Mouse (Mus musculus): ENCODE measurements around the gene Sgcd.

Sgcd gene

GRCm38 (mm10) chr11:46912656-46913237 lies 1076.0 kb downstream of the Sgcd start:
- DNase-seq, result no peak

DNA sequence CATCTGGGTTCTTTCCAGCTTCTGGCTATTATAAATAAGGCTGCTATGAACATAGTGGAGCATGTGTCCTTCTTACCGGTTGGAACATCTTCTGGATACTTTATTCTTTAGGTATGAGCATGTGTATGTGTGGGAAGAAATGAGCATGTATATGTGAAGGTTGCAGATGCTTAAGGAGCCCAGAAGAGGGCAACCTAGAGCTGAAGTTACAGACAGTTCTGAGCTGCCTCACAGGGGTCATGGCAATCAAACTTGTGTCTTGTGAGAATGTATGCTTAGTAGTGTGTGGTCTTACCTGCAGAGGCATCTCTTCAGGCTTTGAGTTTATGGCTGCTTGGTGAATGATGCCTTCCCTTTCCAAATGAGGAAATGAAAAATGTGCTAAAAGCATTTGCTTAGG lies 1084.5 kb downstream of the Sgcd start:
- DNase-seq, result no peak

DNA sequence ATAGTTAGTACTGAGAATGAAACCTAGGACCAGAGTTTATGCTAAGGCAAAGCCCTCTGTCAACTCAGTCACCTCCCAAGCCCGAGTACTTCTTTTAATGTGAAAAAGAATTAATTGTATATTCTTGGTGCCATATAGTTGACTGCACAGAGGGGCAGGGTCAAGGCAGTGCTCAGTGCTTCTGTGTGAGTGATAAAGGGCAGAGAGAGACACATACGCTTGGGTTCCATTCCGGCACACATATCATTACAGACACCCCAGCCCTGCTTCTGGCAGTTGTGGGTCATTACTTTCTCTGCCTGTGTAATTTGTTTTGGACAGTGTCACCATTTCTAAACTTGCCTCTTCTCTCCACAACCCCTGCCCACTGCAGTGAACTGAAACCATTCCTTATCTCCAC lies 1099.7 kb downstream of the Sgcd start:
- DNase-seq, result no peak

DNA sequence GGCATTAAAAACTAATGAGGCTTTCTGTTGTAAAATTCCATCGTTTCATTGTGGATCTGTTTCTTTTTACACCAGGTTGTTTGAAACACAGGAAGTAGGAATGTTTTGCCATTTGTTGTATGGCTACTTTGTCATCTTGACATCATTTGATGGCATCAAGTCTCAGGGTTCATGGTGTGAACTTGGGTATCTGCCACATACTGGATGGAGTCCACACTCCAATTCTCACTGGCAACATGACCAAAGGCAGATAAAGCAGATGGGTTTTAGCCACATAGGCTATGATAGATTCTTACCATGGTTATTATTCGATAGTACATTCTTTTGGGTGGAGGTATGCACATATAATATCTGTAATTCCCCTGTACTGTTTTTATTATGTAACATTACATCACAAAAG lies 1106.3 kb downstream of the Sgcd start:
- DNase-seq, result no peak

DNA sequence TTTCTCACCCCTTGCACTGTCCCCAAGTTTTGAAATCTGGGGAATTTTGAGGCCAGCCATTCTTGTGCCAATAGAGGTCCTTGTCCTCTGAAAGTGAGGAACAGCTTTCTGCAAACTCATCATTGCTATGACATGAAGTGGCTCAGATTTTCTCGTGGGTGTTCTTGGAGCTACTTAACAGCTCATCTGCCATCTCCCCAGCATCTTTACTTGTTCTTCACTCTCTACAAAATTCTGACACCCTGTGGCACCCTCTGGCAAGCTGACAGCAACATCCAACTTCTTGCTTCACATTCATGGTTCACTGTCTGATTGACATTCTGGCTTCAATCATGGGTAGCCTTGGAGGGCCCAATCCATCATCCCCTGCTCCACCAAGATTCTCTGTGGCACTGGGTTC lies 1113.0 kb downstream of the Sgcd start:
- DNase-seq, result no peak

GRCm38 (mm10) chr11:46868594-46868993 lies 1120.2 kb downstream of the Sgcd start:
- no peak for DNase-seq

DNA sequence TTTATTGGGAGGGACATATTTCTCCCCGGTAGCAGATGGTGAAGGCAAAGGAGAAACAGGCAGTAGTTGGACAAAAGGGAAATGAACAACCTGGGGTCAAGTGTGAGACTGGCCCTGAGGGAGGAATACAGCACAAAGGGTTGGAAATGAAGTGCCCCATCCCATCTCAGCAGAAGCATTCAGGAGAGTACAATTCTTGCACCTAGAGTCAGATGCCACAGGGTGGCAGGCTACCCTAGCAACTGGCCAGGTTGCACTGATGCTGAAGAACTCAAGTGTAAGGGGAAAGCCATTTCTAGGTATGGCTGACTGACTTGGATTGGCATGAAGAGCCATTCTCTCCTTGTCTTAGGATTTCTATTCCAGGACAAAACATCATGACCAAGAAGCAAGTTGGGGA lies 1124.0 kb downstream of the Sgcd start:
- DNase-seq, result no peak

GRCm38 (mm10) chr11:46848221-46848971 lies 1140.4 kb downstream of the Sgcd start:
- no peak for DNase-seq

GRCm38 (mm10) chr11:46847827-46848220 lies 1140.9 kb downstream of the Sgcd start:
- DNase-seq, result no peak

GRCm38 (mm10) chr11:46846661-46847060 lies 1142.1 kb downstream of the Sgcd start:
- no peak for DNase-seq
